Comparison of ENCODE assay signal across 13 mouse cellular contexts in genomic region chr9:51174890-51175464, GRCm38 (mm10). TPM values are rescaled to one million over a fixed set of nuclear protein-coding genes. Genes with fewer than 3 reads are reported as not detected.
DNase-seq lines count a peak whose midpoint lies in the region; ATAC-seq and TF ChIP-seq lines count a peak whose summit lies in the region.
"Had no signal": no experiment of that assay in that cellular context is flagged by ENCODE, and none has a peak within 500 bp of the region (broad histone marks: within the 10 kb centered on the region; RNA-seq: fewer than 3 reads in every experiment).

No protein-coding gene starts in this region.

- DNase-seq in kidney, postnatal 14 days = peak; percentile 12
- no peak for DNase-seq in kidney, adult 11 months
- DNase-seq in 416B (ENCODE audit: low read depth) (peak; percentile 50), MEL (ENCODE audit: low read depth, low spot score) (peak; percentile 41)
- DNase-seq in cerebellum, adult 8-10 months = no peak
- DNase-seq in retina, postnatal 1 day = no peak
- DNase-seq: heart, postnatal 4 days; liver, embryonic 13.5 days; thymus, postnatal 25 days had no signal

- TF ChIP-seq CTCF in MEL (IDR thresholded peaks at IDR 0.05 in 2 of 3, conservative IDR thresholded peaks at IDR 0.05 in 1 of 3; ENCODE audit: control insufficient read depth in 1 of 3, insufficient read depth in 1 of 3, low read depth in 2 of 3, low read length in 3 of 3, poor library complexity in 1 of 3, severe bottlenecking in 1 of 3) = no peak

- H3K27me3 ChIP-seq in MEL (ENCODE audit: control insufficient read depth in 1 of 2, insufficient read depth in 2 of 2, low read length in 2 of 2) = no peaks in the 10 kb centered on the region
- H3K27me3 ChIP-seq in lung, embryonic 16.5 days (ENCODE audit: control insufficient read depth, insufficient read depth, low read depth, low read length) = no peaks in the 10 kb centered on the region
- H3K27me3 ChIP-seq: liver, embryonic 13.5 days had no signal

- no peak overlapping the region for H3K27ac ChIP-seq in MEL (ENCODE audit: control insufficient read depth, low read depth, low read length)
- no peak overlapping the region for H3K27ac ChIP-seq in lung, embryonic 16.5 days (ENCODE audit: low read length)
- H3K27ac ChIP-seq: liver, embryonic 13.5 days had no signal

- TF ChIP-seq RAD21 in MEL (IDR thresholded peaks at IDR 0.05; ENCODE audit: low read depth, low read length) = no peak

- H3K9me3 ChIP-seq in MEL (replicated peaks; ENCODE audit: insufficient read depth, low read length) = no peaks in the 10 kb centered on the region
- H3K9me3 ChIP-seq in lung, embryonic 16.5 days (ENCODE audit: control insufficient read depth, low read length) = no peaks in the 10 kb centered on the region
- H3K9me3 ChIP-seq: liver, embryonic 13.5 days had no signal

- TF ChIP-seq EP300 in MEL (IDR thresholded peaks at IDR 0.05; ENCODE audit: low read depth in 1 of 2, low read length in 2 of 2) = no peak

- 0 out of 4 replicates have a peak, but pooled peaks cover 0 to 6% of the 10 kb centered on the region in 2 experiments for H3K4me1 ChIP-seq in MEL (ENCODE audit: control insufficient read depth in 1 of 2, insufficient read depth in 2 of 2, low read length in 2 of 2)
- peaks cover 10% of the 10 kb centered on the region for H3K4me1 ChIP-seq in lung, embryonic 16.5 days (replicated peaks; ENCODE audit: control insufficient read depth, insufficient read depth, low read length)
- H3K4me1 ChIP-seq: liver, embryonic 13.5 days had no signal

- WGBS in lung, embryonic 16.5 days = 15% methylated on average over 8 of the region's 8 CpGs

- peak; percentile 65 for ATAC-seq in lung, embryonic 16.5 days (ENCODE audit: low read depth)
- no peak for ATAC-seq in activated CD4-positive, CD25-positive, alpha-beta regulatory T cell, adult 4 months

- no peak overlapping the region for H3K9ac ChIP-seq in MEL (ENCODE audit: control insufficient read depth, low read depth, low read length, poor library complexity, severe bottlenecking)
- H3K9ac ChIP-seq in lung, embryonic 16.5 days (ENCODE audit: low read length) = no peak overlapping the region
- H3K9ac ChIP-seq: liver, embryonic 13.5 days had no signal

- H3K4me2 ChIP-seq in lung, embryonic 16.5 days (ENCODE audit: low read depth, low read length) = no peak overlapping the region
- H3K4me2 ChIP-seq: liver, embryonic 13.5 days had no signal

- H3K79me2 ChIP-seq in MEL (ENCODE audit: control insufficient read depth, insufficient read depth, low read length, poor library complexity) = no peaks in the 10 kb centered on the region

- H3K36me3 ChIP-seq in MEL (ENCODE audit: control insufficient read depth in 1 of 2, insufficient read depth in 2 of 2, low read length in 2 of 2) = no peaks in the 10 kb centered on the region
- no peaks in the 10 kb centered on the region for H3K36me3 ChIP-seq in lung, embryonic 16.5 days (ENCODE audit: control insufficient read depth, insufficient read depth, low read length)
- H3K36me3 ChIP-seq: liver, embryonic 13.5 days had no signal

- H3K4me3 ChIP-seq in MEL (ENCODE audit: control insufficient read depth in 1 of 2, insufficient read depth in 1 of 2, low read depth in 2 of 2, low read length in 2 of 2) = no peak overlapping the region
- H3K4me3 ChIP-seq in lung, embryonic 16.5 days (ENCODE audit: low read length) = no peak overlapping the region
- H3K4me3 ChIP-seq: liver, embryonic 13.5 days had no signal

- TF ChIP-seq POLR2A in MEL (IDR thresholded peaks at IDR 0.05; ENCODE audit: control insufficient read depth in 1 of 2, insufficient read depth in 1 of 2, low read depth in 1 of 2, low read length in 2 of 2, poor library complexity in 1 of 2) = no peak

TF ChIP-seq in MEL, 35 proteins besides CTCF, POLR2A, EP300 and RAD21:
- TF ChIP-seq SMC3 (IDR thresholded peaks at IDR 0.05; ENCODE audit: low read depth, low read length) = no peak
- no peak for TF ChIP-seq POLR2AphosphoS2 (IDR thresholded peaks at IDR 0.05; ENCODE audit: low read length)
- no peak for TF ChIP-seq JUND (IDR thresholded peaks at IDR 0.05; ENCODE audit: low read depth, low read length)
- TF ChIP-seq ZC3H11A (IDR thresholded peaks at IDR 0.05; ENCODE audit: low read depth, low read length) = no peak
- no peak for TF ChIP-seq MEF2A (IDR thresholded peaks at IDR 0.05; ENCODE audit: extremely low read depth, insufficient replicate concordance, low read depth, low read length, poor library complexity, severe bottlenecking)
- peak; percentile 90 for TF ChIP-seq GATA1 (IDR thresholded peaks at IDR 0.05; ENCODE audit: low read depth, low read length)
- no peak for TF ChIP-seq CHD2 (IDR thresholded peaks at IDR 0.05; ENCODE audit: low read length)
- no peak for TF ChIP-seq HCFC1 (IDR thresholded peaks at IDR 0.05; ENCODE audit: low read depth, low read length)
- 0 out of 2 replicates have a peak, but pooled peaks have one; percentile 40 for TF ChIP-seq ETS1 (IDR thresholded peaks at IDR 0.05; ENCODE audit: low read depth, low read length)
- no peak for TF ChIP-seq TCF12 (IDR thresholded peaks at IDR 0.05; ENCODE audit: low read depth, low read length)
- TF ChIP-seq ZNF384 (IDR thresholded peaks at IDR 0.05; ENCODE audit: low read depth, low read length) = no peak
- no peak for TF ChIP-seq E2F4 (IDR thresholded peaks at IDR 0.05; ENCODE audit: borderline replicate concordance, low read depth, low read length)
- no peak for TF ChIP-seq KAT2A (conservative IDR thresholded peaks at IDR 0.05; ENCODE audit: low read depth, low read length)
- no peak for TF ChIP-seq NRF1 (IDR thresholded peaks at IDR 0.05; ENCODE audit: insufficient read depth, low read depth, low read length, poor library complexity, severe bottlenecking)
- TF ChIP-seq GABPA (IDR thresholded peaks at IDR 0.05; ENCODE audit: low read depth, low read length) = no peak
- no peak for TF ChIP-seq ZKSCAN1 (IDR thresholded peaks at IDR 0.05; ENCODE audit: low read depth, low read length)
- TF ChIP-seq BHLHE40 (IDR thresholded peaks at IDR 0.05; ENCODE audit: borderline replicate concordance, low read depth, low read length) = peak; percentile 92
- TF ChIP-seq ELF1 (IDR thresholded peaks at IDR 0.05; ENCODE audit: low read depth, low read length) = no peak
- TF ChIP-seq NELFE (IDR thresholded peaks at IDR 0.05; ENCODE audit: low read depth, low read length) = no peak
- no peak for TF ChIP-seq TBP (IDR thresholded peaks at IDR 0.05; ENCODE audit: low read depth, low read length)
- no peak for TF ChIP-seq USF1 (IDR thresholded peaks at IDR 0.05; ENCODE audit: low read depth, low read length)
- TF ChIP-seq MYC (IDR thresholded peaks at IDR 0.05; ENCODE audit: low read depth, low read length) = no peak
- no peak for TF ChIP-seq SIN3A (IDR thresholded peaks at IDR 0.05; ENCODE audit: low read length)
- TF ChIP-seq CHD1 (IDR thresholded peaks at IDR 0.05; ENCODE audit: low read depth, low read length) = no peak
- TF ChIP-seq MYB (IDR thresholded peaks at IDR 0.05; ENCODE audit: low read depth, low read length) = no peak

RNA-seq across cellular contexts. Expression of gene Gm32742, which starts 9.7 kb away (rescaled TPM):
- not detected in 2 replicates for total RNA-seq in MEL (2012; rRNA removed)
- under 1 TPM in 1 of 2 experiments, not detected in 1; 0.01 TPM for polyA plus RNA-seq in MEL (2012; ENCODE audit: insufficient read depth in 1 of 2, insufficient read length in 2 of 2, low read depth in 1 of 2, low replicate concordance in 2 of 2, missing spikeins in 1 of 2)
- polyA plus RNA-seq in lung, embryonic 16.5 days (2015; fragmentation: Nextera tagmentation; extraction: Ambion mirVana) = 0.08 and 0.13 TPM in 2 replicates
- polyA plus RNA-seq in activated CD4-positive, CD25-positive, alpha-beta regulatory T cell, adult 4 months (2017; shearing (Covaris generic)) = not detected
- total RNA-seq: heart, adult 8-10 months; heart, postnatal 4 days; left cerebral cortex, postnatal 14 days had no signal
- polyA plus RNA-seq: liver, embryonic 13.5 days had no signal

RNA-seq across cellular contexts. Expression of gene Pou2af1, which starts 38.5 kb away (rescaled TPM):
- total RNA-seq in MEL (2012; rRNA removed) = not detected in 2 replicates
- not detected for polyA plus RNA-seq in MEL (2012; ENCODE audit: insufficient read depth in 1 of 2, insufficient read length in 2 of 2, low read depth in 1 of 2, low replicate concordance in 2 of 2, missing spikeins in 1 of 2)
- polyA plus RNA-seq in lung, embryonic 16.5 days (2015; fragmentation: Nextera tagmentation; extraction: Ambion mirVana) = 0.11 TPM in 2 replicates
- 1 to 10 TPM; 5.2 to 6.6 TPM for polyA plus RNA-seq in activated CD4-positive, CD25-positive, alpha-beta regulatory T cell, adult 4 months (2017; shearing (Covaris generic))
- total RNA-seq: left cerebral cortex, postnatal 14 days had no signal

Comparison
In these comparisons a context has a peak if more than half of its experiments do, and no peak if none do; other contexts are left out.
1. DNase-seq: peak in kidney, postnatal 14 days (single experiment), 416B (single experiment) and MEL (single experiment); none in kidney, adult 11 months (single experiment), cerebellum, adult 8-10 months (single experiment) and retina, postnatal 1 day (single experiment).